Mouse (Mus musculus) left cerebral cortex, postnatal 36 days (tissue): ENCODE measurements at regions not wholly inside any gene's neighbourhood (a gene's known extent, or its start where the extent isn't known, plus 50 kb on each side); places are given as distances from the start of the nearest gene placed in this dataset.
A peak's percentile ranks its signal among the peaks of the same experiment; 100 is the strongest.

Experiments
- DNase-seq, 2 experiments: peaks; one replicate each; pipeline ENCODE4 v3.0.0; 2021 to 2022; ENCODE audit warnings: low spot score in 2 of 2, mixed read lengths in 1 of 2
- intact Hi-C: fragments of 180-260 bp; cut with DNase I; formaldehyde crosslinking; loops from one replicate; pipeline ENCODE4 v1.15.1; 2025

- DNase-seq, result peak; percentile 14 to 26
- intact Hi-C loops, result no loop called here
Measured at GRCm38 (mm10) chr6:36266717-36267402, 121.0 kb upstream of the Chrm2 start.

DNA sequence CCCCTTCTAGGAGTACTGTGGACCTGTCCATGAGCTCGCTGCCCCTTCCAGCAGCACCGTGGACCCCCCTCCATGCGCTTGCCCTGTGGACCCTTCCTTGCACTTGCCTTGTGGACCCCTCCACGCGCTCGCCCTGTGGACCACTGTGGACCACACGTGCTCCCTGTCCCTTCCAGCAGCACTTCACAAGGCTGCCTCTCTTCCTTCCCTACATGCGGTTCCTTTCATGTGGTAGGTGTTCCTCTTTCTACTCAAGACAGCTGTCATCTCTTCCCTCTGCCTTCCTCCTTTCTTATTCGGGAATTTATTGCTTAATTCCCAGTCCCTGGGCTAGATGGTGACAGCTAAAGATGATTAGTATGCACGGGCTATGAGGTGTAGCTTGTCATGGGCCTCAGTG, 101.2 kb upstream of the Chrm2 start:
- no peak for DNase-seq
- intact Hi-C loops, result no loop called here

DNA sequence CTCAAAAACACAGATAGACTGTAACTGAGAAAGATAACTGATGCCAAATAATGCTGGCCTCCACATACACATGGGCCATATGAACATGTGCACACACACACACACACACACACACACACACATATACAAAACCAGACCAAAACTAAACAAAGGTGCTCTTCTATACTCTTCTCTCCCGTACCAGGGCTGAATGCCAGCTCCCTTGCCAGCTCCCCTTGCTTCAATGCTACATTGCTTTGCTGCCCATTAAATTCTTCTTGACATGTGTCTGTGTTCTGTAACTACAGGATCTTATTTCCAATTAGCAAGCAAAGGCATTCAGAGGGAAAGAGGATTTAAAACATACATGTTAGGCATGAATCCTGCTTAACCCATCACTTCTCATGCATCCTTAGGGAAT, 74.3 kb upstream of the Chrm2 start:
- no peak for DNase-seq
- intact Hi-C loops, result no loop called here
